Mouse (Mus musculus) kidney, embryonic 16.5 days (tissue): ENCODE results near the gene A930004D18Rik. TPM values are rescaled to one million over a fixed set of nuclear protein-coding genes. Genes with fewer than 3 reads are reported as not detected.

Experiments
- ATAC-seq: fragments of 200-750 bp; cut with Nextera tagmentation; 2 replicates; pipeline ENCODE4 v1.8.0; 2017; ENCODE audit warnings: moderate TSS enrichment; ENCODE audit not compliant: low FRiP score, low TSS enrichment
- H3K27ac ChIP-seq: fragments of 300-500 bp; sonication (generic); 2 replicates; pipeline ENCODE4 v1.5.1; 2014; ENCODE audit warnings: low read length
- H3K27me3 ChIP-seq: fragments of 300-500 bp; sonication (generic); 2 replicates; pipeline ENCODE4 v1.6.1; 2014; ENCODE audit warnings: low read length, control low read depth, mixed read lengths; ENCODE audit not compliant: insufficient read depth
- H3K36me3 ChIP-seq: fragments of 300-500 bp; sonication (generic); 2 replicates; pipeline ENCODE4 v1.6.1; 2014; ENCODE audit warnings: low read length, control low read depth, mixed read lengths; ENCODE audit not compliant: insufficient read depth
- H3K4me1 ChIP-seq: fragments of 300-500 bp; sonication (generic); 2 replicates; pipeline ENCODE4 v1.6.1; 2014; ENCODE audit warnings: low read length, control low read depth, mixed read lengths; ENCODE audit not compliant: insufficient read depth
- H3K4me2 ChIP-seq: fragments of 300-500 bp; sonication (generic); replicated peaks from 2 replicates; pipeline ENCODE4 v1.6.1; 2014; ENCODE audit warnings: low read depth, low read length
- H3K4me3 ChIP-seq: fragments of 300-500 bp; sonication (generic); 2 replicates; pipeline ENCODE4 v1.5.1; 2014; ENCODE audit warnings: mild to moderate bottlenecking, low read length
- H3K9ac ChIP-seq: fragments of 300-500 bp; sonication (generic); replicated peaks from 2 replicates; pipeline ENCODE4 v1.6.1; 2014; ENCODE audit warnings: low read length
- H3K9me3 ChIP-seq: fragments of 300-500 bp; sonication (generic); 2 replicates; pipeline ENCODE4 v1.6.1; 2016; ENCODE audit warnings: low read length, control low read depth
- WGBS: fragments of 180-500 bp; shearing (Covaris S2); extraction: QIAGEN DNeasy Blood & Tissue Kit; methylation state at CpG from one replicate; pipeline ENCODE4 v1.1.7; 2014; 5-methylcytosine and 5-hydroxymethylcytosine counted together
- polyA plus RNA-seq: library from polyadenylated mRNA; unstranded; fragments of >200 nt; fragmentation: Nextera tagmentation; extraction: Ambion mirVana; gene quantifications from 2 replicates; pipeline ENCODE4 v1.2.1, GENCODE M21; 2015

The A930004D18Rik gene
- polyA plus RNA-seq, 1 experiment from 2014 or later: 14.1 TPM

- Histone ChIP-seq H3K36me3 (no peaks in the 10 kb centered on the region), H3K9me3 (no peaks in the 10 kb centered on the region), H3K4me3 (no peak overlapping the region), H3K4me1 (peaks cover 11% of the 10 kb centered on the region), H3K4me2 (no peak overlapping the region), H3K27me3 (no peaks in the 10 kb centered on the region), H3K9ac (no peak overlapping the region), H3K27ac (no peak overlapping the region)
- ATAC-seq: no peak
- 91% methylated on average over 1 of the region's 1 CpGs for WGBS
Observed at GRCm38 (mm10) chr2:18060396-18060795, 22.9 kb upstream of the A930004D18Rik start.

- Histone ChIP-seq H3K36me3 (no peaks in the 10 kb centered on the region), H3K27ac (no peak overlapping the region), H3K9ac (no peak overlapping the region), H3K27me3 (no peaks in the 10 kb centered on the region), H3K4me1 (peaks cover 11% of the 10 kb centered on the region), H3K4me2 (no peak overlapping the region), H3K4me3 (no peak overlapping the region), H3K9me3 (no peaks in the 10 kb centered on the region)
- 93% methylated on average over 1 of the region's 1 CpGs for WGBS
- ATAC-seq: no peak
Observed at GRCm38 (mm10) chr2:18059891-18060290, 22.4 kb upstream of the A930004D18Rik start.

GRCm38 (mm10) chr2:18059063-18059462, 21.5 kb upstream of the A930004D18Rik start:
- Histone ChIP-seq H3K27me3 (no peaks in the 10 kb centered on the region), H3K4me3 (no peak overlapping the region), H3K9me3 (no peaks in the 10 kb centered on the region), H3K36me3 (no peaks in the 10 kb centered on the region), H3K27ac (no peak overlapping the region), H3K4me1 (peaks cover 15% of the 10 kb centered on the region), H3K9ac (no peak overlapping the region), H3K4me2 (no peak overlapping the region)
- no peak for ATAC-seq
- WGBS: 68% methylated on average over 2 of the region's 2 CpGs

DNA sequence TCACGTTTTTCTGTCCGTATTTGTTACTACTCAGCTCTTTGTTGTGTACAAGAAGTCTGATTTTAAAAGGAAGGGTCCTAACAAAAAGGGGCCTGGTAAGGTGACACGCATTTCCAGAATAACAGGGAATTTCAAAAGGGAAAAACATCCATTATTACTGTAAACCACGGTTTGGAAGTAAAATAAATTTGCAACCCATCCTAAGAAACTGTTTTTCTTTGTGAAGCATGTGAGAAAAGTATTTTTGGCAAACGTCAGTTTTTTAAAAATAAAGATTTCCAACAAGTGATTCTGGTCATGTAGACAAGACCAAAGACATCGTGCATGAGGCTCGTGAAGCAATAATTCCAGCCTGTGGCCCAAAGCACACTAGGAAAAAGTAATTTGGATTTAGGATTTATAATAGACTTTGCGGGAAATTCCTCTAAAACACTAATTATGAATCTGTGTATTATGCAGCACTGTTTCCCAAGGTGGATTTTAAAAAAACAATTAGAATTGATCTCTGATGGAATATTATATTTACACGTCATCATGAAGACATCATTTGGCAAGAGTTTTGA, 20.7 kb upstream of the A930004D18Rik start:
- ATAC-seq: no peak
- WGBS: 30% methylated on average over 9 of the region's 9 CpGs
- H3K9me3 ChIP-seq: no peaks in the 10 kb centered on the region
- H3K36me3 ChIP-seq: no peaks in the 10 kb centered on the region
- H3K27ac ChIP-seq: peak overlapping the region; percentile 100
- H3K4me2 ChIP-seq: peak overlapping the region; percentile 83
- peaks cover 24% of the 10 kb centered on the region for H3K4me1 ChIP-seq
- H3K9ac ChIP-seq: peak overlapping the region; percentile 86
- H3K27me3 ChIP-seq: no peaks in the 10 kb centered on the region
- peak overlapping the region; percentile 60 for H3K4me3 ChIP-seq

DNA sequence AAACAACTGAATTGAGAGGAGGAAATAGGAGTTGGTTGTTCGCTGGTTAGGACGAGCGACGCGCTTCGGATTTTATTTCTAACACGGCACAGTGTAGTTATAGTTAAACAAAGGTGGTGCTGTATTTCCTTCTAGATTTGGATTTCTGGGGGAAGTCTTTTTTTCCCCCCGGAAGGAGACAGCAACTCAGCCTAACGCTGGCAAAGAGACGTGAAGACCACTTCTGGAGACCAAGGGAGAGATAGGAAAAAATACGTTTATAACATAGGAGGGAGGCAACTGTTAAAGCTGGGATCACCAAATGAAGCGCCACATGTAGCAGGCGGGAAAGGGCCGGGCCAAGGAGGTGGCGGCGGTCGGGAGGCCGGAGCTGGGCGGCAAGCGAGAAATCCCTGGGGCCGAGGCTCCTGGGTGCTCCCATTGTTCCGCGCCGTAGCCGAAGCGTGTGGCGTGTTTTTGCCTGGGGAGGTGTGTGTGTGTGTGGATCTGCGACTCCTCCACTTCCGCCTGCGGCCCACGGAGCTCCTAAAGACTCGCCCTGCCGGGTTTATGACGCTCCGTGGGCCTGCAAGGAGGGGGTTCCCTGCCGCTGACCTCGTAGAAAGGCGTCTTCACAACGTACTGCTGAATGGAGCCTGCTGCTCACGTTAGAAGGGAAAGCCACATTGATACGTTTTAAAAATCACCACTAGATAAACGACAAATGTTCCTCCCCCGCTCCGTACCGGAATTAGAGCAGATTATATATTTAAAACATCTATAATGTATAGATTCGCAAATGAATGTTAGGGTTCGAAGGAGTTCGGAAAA, 20.0 kb upstream of the A930004D18Rik start:
- Histone ChIP-seq H3K4me1 (peaks cover 24% of the 10 kb centered on the region), H3K36me3 (no peaks in the 10 kb centered on the region), H3K9ac (peak overlapping the region; percentile 86), H3K27ac (peak overlapping the region; percentile 100), H3K27me3 (no peaks in the 10 kb centered on the region), H3K4me2 (peak overlapping the region; percentile 83), H3K9me3 (no peaks in the 10 kb centered on the region), H3K4me3 (peak overlapping the region; percentile 60)
- no peak for ATAC-seq
- WGBS: under 1% methylated on average over 48 of the region's 48 CpGs

- peak overlapping the region; percentile 60 for H3K4me3 ChIP-seq
- no peaks in the 10 kb centered on the region for H3K9me3 ChIP-seq
- H3K4me1 ChIP-seq: peaks cover 24% of the 10 kb centered on the region
- peak overlapping the region; percentile 83 for H3K4me2 ChIP-seq
- H3K9ac ChIP-seq: peak overlapping the region; percentile 86
- H3K27me3 ChIP-seq: no peaks in the 10 kb centered on the region
- peak; percentile 99 for ATAC-seq
- H3K27ac ChIP-seq: peak overlapping the region; percentile 100
- 2% methylated on average over 32 of the region's 50 CpGs for WGBS
- no peaks in the 10 kb centered on the region for H3K36me3 ChIP-seq
Observed at GRCm38 (mm10) chr2:18056786-18057255, 19.3 kb upstream of the A930004D18Rik start.

DNA sequence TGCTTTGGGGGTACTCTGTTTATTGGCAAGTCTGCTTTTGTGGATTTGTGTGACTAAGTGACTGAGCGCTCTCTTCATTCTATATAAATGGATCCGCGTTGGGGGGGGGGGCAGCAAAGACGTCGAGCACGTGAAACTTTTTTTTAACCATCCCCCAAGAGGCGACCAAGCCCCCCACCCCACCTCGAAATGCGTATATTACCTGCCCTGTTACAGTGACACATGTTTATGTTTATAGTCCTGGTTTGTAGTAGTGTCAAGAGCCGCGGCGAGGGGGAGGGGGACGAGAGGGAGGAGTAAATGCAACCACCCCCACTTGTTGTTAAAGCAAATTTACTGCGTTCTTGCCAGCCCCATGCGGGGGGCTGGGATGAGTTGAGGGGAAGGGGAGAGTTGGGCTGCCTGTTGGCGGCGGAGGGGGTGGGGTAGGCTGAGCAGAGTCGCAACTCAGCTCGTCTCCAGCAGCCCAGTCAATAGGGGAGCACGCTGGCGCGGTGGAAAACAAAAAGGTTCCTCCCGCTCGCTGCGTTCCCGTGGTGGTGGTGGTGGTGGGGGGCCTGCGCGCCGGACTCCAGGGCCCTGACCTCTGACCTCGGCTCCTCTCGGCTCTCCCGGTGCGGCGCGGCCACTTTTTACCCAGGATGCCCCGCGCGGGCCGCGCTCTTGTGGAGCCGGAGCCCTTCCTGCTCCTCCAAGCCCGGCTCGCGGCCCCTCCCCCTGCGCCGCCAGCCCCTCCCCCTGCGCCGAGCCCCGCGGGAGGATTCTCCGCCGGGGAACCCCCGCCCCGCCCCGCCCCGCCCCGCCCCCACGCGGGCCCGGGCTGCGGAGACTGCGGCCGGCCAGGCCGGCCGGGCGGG, 18.6 kb upstream of the A930004D18Rik start:
- H3K27ac ChIP-seq: peak overlapping the region; percentile 100
- WGBS: under 1% methylated on average over 43 of the region's 66 CpGs
- H3K9ac ChIP-seq: peak overlapping the region; percentile 86
- H3K27me3 ChIP-seq: no peaks in the 10 kb centered on the region
- H3K4me1 ChIP-seq: peaks cover 26% of the 10 kb centered on the region
- H3K9me3 ChIP-seq: no peaks in the 10 kb centered on the region
- peak overlapping the region; percentile 83 for H3K4me2 ChIP-seq
- peak; percentile 94 for ATAC-seq
- no peaks in the 10 kb centered on the region for H3K36me3 ChIP-seq
- peak overlapping the region; percentile 60 for H3K4me3 ChIP-seq

- Histone ChIP-seq H3K4me3 (peak within 1 kb of the TSS; percentile 60), H3K4me2 (peak within 1 kb of the TSS; percentile 83), H3K9me3 (no peaks in the 10 kb centered on the region), H3K27ac (peak within 1 kb of the TSS; percentile 100), H3K36me3 (no peaks in the 10 kb centered on the region), H3K9ac (peak within 1 kb of the TSS; percentile 86), H3K4me1 (peaks cover 34% of the 10 kb centered on the region), H3K27me3 (no peaks in the 10 kb centered on the region)
- 4% methylated on average over 20 of the region's 20 CpGs for WGBS
- no peak for ATAC-seq
Observed at GRCm38 (mm10) chr2:18055016-18055928, 17.7 kb upstream of the A930004D18Rik start, which contains the start of gene Mllt10. Mllt10 (plus strand) TSS chr2:18055237.
